Mouse (Mus musculus) brain, embryonic 14.5 days (tissue): ENCODE data around the gene Tmem72.

Experiments used
- CTCF ChIP-seq: fragments of 200-500 bp; IDR thresholded peaks from 2 replicates; pipeline ENCODE4 v1.5.1; 2012; ENCODE audit warnings: inconsistent platforms, mild to moderate bottlenecking, moderate library complexity, borderline replicate concordance; ENCODE audit not compliant: insufficient read depth, insufficient read length; ENCODE audit errors: extremely low read depth
- POLR2A ChIP-seq: fragments of 200-500 bp; IDR thresholded peaks from 2 replicates; pipeline ENCODE4 v1.6.1; 2012; ENCODE audit warnings: mild to moderate bottlenecking, inconsistent platforms, borderline replicate concordance; ENCODE audit not compliant: poor library complexity, insufficient read depth, insufficient read length, severe bottlenecking; ENCODE audit errors: extremely low read depth

DNA sequence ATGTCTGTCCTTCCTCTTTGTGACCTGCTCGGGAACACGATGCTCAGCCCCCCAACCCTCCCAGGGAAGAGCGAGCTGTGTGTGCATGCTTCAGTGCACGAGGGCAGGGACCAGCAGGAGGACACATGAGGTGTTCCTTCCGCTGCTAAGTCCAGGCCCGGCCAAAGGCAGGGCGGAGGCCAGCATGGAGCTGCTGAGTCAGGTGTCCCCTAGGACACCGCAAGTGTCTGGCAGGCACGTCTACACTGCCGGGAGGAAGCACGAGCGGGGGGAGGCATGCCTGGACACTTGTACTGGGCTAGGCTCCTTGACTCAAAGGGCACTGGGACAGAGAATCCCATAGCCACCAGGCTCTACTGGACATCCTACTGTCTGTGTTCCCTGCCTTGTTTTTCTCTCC lies 69.0 kb downstream of the Tmem72 start:
- TF ChIP-seq POLR2A: no peak
- no peak for TF ChIP-seq CTCF
